Mouse (Mus musculus): ENCODE results near the gene Tesmin. TPM values are rescaled to one million over a fixed set of nuclear protein-coding genes. Genes with fewer than 3 reads are reported as not detected.

Gene Tesmin
- polyA plus RNA-seq, 2 experiments from 2014 or later = not detected

GRCm38 (mm10) chr19:3449248-3449647 is 60.6 kb downstream of the Tesmin start:
- ATAC-seq = no peak

- ATAC-seq = no peak
Observed at GRCm38 (mm10) chr19:3450714-3451113, 62.1 kb downstream of the Tesmin start.

GRCm38 (mm10) chr19:3451170-3451569 is 62.5 kb downstream of the Tesmin start:
- peak; percentile 71 for ATAC-seq

- peak; percentile 51 for ATAC-seq
Observed at GRCm38 (mm10) chr19:3451649-3452048, 63.0 kb downstream of the Tesmin start.

Other genes with a start within 250 kb of the Tesmin start
- gene Mrpl21, start 106.0 kb upstream of the Tesmin start, polyA plus RNA-seq (2017; shearing (Covaris generic)) = 100 to 1,000 TPM in 1 of 2 experiments, 10 to 100 TPM in 1; 88.6 to 126 TPM
- 1 to 10 TPM; 4.9 to 7.4 TPM for gene Ighmbp2, start 105.8 kb upstream of the Tesmin start, polyA plus RNA-seq (2017; shearing (Covaris generic))
- gene Cpt1a, start 66.5 kb upstream of the Tesmin start, polyA plus RNA-seq (2017; shearing (Covaris generic)) = 10 to 100 TPM; 17.1 to 31.7 TPM
- 1 to 10 TPM in 1 of 2 experiments, not detected in 1; 9.1 TPM for gene Gal, start 25.7 kb downstream of the Tesmin start, polyA plus RNA-seq (2017; shearing (Covaris generic))
- gene Ppp6r3, start 186.9 kb downstream of the Tesmin start, polyA plus RNA-seq (2017; shearing (Covaris generic)) = 10 to 100 TPM; 73.5 to 93.5 TPM